Mouse (Mus musculus) midbrain, embryonic 11.5 days (tissue): ENCODE measurements around the gene Sytl3. TPM values are rescaled to one million over a fixed set of nuclear protein-coding genes. Genes with fewer than 3 reads are reported as not detected.

ENCODE experiments used
- ATAC-seq: fragments of 200-750 bp; cut with Nextera tagmentation; 2 replicates; pipeline ENCODE4 v1.8.0; 2017; ENCODE audit warnings: moderate TSS enrichment, moderate library complexity; ENCODE audit not compliant: low FRiP score
- DNase-seq: peaks from one replicate; pipeline ENCODE4 v3.0.0; 2015; ENCODE audit warnings: low spot score; ENCODE audit errors: missing footprints
- H3K27ac ChIP-seq: fragments of 300-500 bp; sonication (generic); 2 replicates; pipeline ENCODE4 v1.5.1; 2014; ENCODE audit warnings: low read depth, low read length
- H3K27me3 ChIP-seq: fragments of 300-500 bp; sonication (generic); 2 replicates; pipeline ENCODE4 v1.6.1; 2014; ENCODE audit warnings: mild to moderate bottlenecking, low read length, moderate library complexity, mixed read lengths; ENCODE audit not compliant: control insufficient read depth, insufficient read depth
- H3K36me3 ChIP-seq: fragments of 300-500 bp; sonication (generic); 2 replicates; pipeline ENCODE4 v1.6.1; 2014; ENCODE audit warnings: mild to moderate bottlenecking, low read length, moderate library complexity, mixed read lengths; ENCODE audit not compliant: control insufficient read depth, insufficient read depth
- H3K4me1 ChIP-seq: fragments of 300-500 bp; sonication (generic); 2 replicates; pipeline ENCODE4 v1.6.1; 2014; ENCODE audit warnings: low read length; ENCODE audit not compliant: control insufficient read depth, insufficient read depth
- H3K4me2 ChIP-seq: fragments of 300-500 bp; sonication (generic); 2 replicates; pipeline ENCODE4 v1.6.1; 2014; ENCODE audit warnings: mild to moderate bottlenecking, moderate library complexity
- H3K4me3 ChIP-seq: fragments of 300-500 bp; sonication (generic); 2 replicates; pipeline ENCODE4 v1.5.1; 2014; ENCODE audit warnings: low read depth, low read length
- H3K9ac ChIP-seq: fragments of 300-500 bp; sonication (generic); 2 replicates; pipeline ENCODE4 v1.6.1; 2014; ENCODE audit warnings: low read length
- H3K9me3 ChIP-seq: fragments of 300-500 bp; sonication (generic); 2 replicates; pipeline ENCODE4 v1.6.1; 2016; ENCODE audit warnings: low read length; ENCODE audit not compliant: control insufficient read depth
- WGBS: fragments of 180-500 bp; shearing (Covaris S2); extraction: QIAGEN DNeasy Blood & Tissue Kit; methylation state at CpG from one replicate; pipeline ENCODE4 v1.1.7; 2014; 5-methylcytosine and 5-hydroxymethylcytosine counted together
- polyA plus RNA-seq: library from polyadenylated mRNA; unstranded; fragments of >200 nt; fragmentation: Nextera tagmentation; extraction: Ambion mirVana; gene quantifications from 2 replicates; pipeline ENCODE4 v1.2.1, GENCODE M21; 2014

Gene Sytl3
- polyA plus RNA-seq, 1 experiment from 2014 or later: not detected

GRCm38 (mm10) chr17:6763513-6764226, 104.8 kb downstream of the Sytl3 start:
- ATAC-seq (peak; percentile 55), DNase-seq (peak; percentile 90)
- Histone ChIP-seq H3K27ac (peak overlapping the region; percentile 40; the same call in 1 of the 2 replicates), H3K4me3 (no peak overlapping the region), H3K4me2 (no peak overlapping the region), H3K9ac (no peak overlapping the region), H3K27me3 (no peaks in the 10 kb centered on the region), H3K9me3 (no peaks in the 10 kb centered on the region), H3K4me1 (peaks cover 41% of the 10 kb centered on the region), H3K36me3 (no peaks in the 10 kb centered on the region)
- 16% methylated on average over 7 of the region's 7 CpGs for WGBS

DNA sequence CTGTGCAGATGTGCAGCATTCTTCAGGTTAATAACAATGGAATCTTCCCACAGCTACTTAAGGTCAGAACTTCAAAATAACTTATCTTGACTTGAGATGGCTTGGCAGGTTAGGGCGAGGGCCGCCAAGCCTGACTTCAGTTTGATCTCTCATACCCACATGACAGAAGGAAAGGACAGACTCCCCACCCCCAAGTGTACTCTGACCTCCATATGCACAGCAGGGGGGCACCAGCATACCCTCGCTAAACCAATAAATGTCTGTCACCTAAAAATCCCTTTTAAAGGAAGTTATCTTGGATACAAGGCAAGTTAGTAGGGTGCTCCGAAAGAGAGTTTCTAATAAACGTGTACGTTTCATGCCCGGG, 105.3 kb downstream of the Sytl3 start:
- Histone ChIP-seq H3K27me3 (no peaks in the 10 kb centered on the region), H3K4me1 (peaks cover 41% of the 10 kb centered on the region), H3K27ac (no peak overlapping the region), H3K4me2 (no peak overlapping the region), H3K9ac (no peak overlapping the region), H3K36me3 (no peaks in the 10 kb centered on the region), H3K9me3 (no peaks in the 10 kb centered on the region), H3K4me3 (no peak overlapping the region)
- DNase-seq (no peak), ATAC-seq (no peak)
- WGBS: 60% methylated on average over 7 of the region's 7 CpGs

DNA sequence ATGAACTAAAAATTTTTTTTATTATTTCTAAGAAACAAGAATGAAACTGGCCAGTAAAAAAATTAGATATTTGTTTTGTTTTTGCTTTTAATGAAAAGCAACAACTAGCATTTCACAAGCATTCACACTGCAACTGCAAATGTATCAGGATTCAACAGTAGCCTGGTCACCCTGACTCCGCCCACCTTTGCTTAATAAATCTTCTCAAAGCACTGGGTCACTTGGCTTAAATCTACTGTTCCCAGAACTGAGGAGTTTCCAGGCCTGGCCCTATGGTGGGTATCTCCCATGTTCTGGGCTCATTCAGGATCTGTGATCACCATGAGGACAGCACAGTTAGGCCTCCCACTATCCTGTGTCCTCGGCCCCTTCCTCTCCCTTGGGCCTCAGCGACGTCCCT, 105.8 kb downstream of the Sytl3 start:
- Histone ChIP-seq H3K27me3 (no peaks in the 10 kb centered on the region), H3K27ac (no peak overlapping the region), H3K36me3 (no peaks in the 10 kb centered on the region), H3K4me2 (no peak overlapping the region), H3K4me3 (no peak overlapping the region), H3K4me1 (peaks cover 39% of the 10 kb centered on the region), H3K9me3 (no peaks in the 10 kb centered on the region), H3K9ac (no peak overlapping the region)
- 71% methylated on average over 4 of the region's 4 CpGs for WGBS
- DNase-seq (no peak), ATAC-seq (no peak)

DNA sequence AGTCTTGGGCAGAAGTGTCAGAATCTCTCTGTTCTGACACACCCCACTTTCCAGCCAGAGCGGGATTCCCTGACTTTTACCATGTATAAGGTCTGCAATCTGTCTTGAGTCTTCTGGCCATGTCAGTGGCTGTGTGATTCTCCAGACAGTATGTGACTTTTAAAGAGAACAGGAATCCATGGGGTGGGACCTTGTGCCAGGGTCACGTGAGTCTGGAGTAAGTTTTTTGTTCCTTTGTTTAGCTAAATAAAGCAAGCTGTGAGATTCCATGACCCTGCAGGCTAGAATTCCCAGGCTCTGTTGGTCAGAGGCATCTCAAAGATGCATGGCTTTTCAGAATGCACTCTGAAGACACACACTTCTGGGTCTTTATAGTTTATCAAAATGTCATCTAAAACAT, 107.0 kb downstream of the Sytl3 start:
- Histone ChIP-seq H3K4me1 (peaks cover 34% of the 10 kb centered on the region), H3K4me2 (no peak overlapping the region), H3K36me3 (no peaks in the 10 kb centered on the region), H3K4me3 (no peak overlapping the region), H3K27ac (no peak overlapping the region; the same call in 1 of the 2 replicates), H3K9me3 (no peaks in the 10 kb centered on the region), H3K9ac (0 out of 2 replicates have a peak overlapping the region, but pooled peaks have one; percentile 14), H3K27me3 (no peaks in the 10 kb centered on the region)
- ATAC-seq: no peak
- DNase-seq: no peak
- WGBS: 25% methylated on average over 2 of the region's 2 CpGs

DNA sequence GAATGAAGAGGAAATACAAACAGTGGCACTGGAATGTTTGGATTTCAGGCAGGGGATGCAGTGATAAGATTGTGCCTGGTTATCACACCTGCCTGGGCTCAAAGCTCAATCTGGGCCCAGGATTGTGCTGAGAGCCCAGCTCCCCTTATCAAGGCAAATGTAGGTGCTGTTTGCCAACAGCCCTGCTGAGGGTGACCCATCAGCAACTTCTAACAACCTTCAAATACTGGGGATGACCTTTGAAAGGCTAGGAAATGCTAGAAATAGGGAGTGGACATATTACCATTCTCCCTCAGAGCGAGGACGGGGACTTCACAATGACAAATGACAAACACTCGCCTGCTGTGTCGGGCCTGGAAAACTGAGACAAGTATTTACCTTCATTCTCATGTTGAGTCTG, 107.9 kb downstream of the Sytl3 start:
- 86% methylated on average over 4 of the region's 4 CpGs for WGBS
- Histone ChIP-seq H3K9ac (no peak overlapping the region), H3K27me3 (no peaks in the 10 kb centered on the region), H3K36me3 (no peaks in the 10 kb centered on the region), H3K27ac (no peak overlapping the region), H3K4me3 (no peak overlapping the region), H3K4me2 (no peak overlapping the region), H3K9me3 (no peaks in the 10 kb centered on the region), H3K4me1 (peaks cover 34% of the 10 kb centered on the region)
- DNase-seq: no peak
- ATAC-seq: no peak

DNA sequence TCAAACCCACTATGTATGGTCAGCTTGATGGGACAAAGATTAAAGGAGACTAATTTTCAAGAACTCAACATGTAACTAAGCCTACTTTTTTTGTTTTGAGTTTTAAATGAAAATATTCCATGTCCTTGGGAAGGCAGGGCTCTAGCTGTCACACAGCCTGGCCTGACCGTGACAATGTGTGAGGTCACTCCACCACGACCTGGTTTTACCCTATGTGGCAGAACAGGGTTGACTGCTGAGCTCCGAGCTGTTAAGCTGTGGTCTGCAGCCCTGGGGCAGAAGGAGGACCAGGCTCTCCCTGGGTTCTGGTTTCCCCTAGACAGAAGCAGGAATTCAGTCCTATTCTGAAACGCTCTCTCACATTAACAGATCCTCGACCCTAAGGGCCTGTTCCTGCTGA, 108.9 kb downstream of the Sytl3 start:
- WGBS: 63% methylated on average over 5 of the region's 5 CpGs

DNA sequence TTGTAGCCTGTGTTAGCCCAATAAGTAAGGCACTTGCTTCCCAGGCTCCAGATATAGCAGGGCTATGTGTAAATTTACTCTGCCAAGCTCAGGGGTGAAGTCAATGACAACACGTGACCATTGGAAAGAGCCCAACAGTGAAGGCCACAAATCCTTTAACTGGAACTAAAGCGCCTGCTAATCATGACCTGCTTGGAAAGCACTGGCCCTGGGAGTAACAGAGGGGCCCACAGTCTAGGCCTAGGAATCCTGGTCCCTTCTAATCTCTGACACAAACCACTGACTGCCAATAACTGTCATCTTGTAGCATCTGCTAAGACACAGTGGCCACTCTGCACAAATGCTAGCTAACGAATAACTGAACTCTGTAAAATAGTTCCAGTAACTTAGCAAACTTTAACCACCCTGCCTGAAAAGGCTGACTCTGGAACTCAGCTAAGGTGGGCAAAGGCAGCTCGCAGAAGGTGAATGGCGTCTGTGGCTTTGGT, 109.5 kb downstream of the Sytl3 start:
- no peak overlapping the region for H3K4me2 ChIP-seq
- H3K27ac ChIP-seq: no peak overlapping the region
- H3K4me3 ChIP-seq: no peak overlapping the region
- H3K27me3 ChIP-seq: no peaks in the 10 kb centered on the region
- WGBS: 84% methylated on average over 5 of the region's 5 CpGs
- H3K9ac ChIP-seq: no peak overlapping the region
- no peaks in the 10 kb centered on the region for H3K9me3 ChIP-seq
- peaks cover 27% of the 10 kb centered on the region for H3K4me1 ChIP-seq
- DNase-seq (no peak), ATAC-seq (no peak)
- no peaks in the 10 kb centered on the region for H3K36me3 ChIP-seq

More for the DNA sequence above, 108.9 kb downstream of the Sytl3 start:
- no peak overlapping the region for H3K9ac ChIP-seq
- H3K4me3 ChIP-seq: no peak overlapping the region
- DNase-seq (no peak), ATAC-seq (no peak)
- no peaks in the 10 kb centered on the region for H3K9me3 ChIP-seq
- no peak overlapping the region for H3K4me2 ChIP-seq
- H3K27ac ChIP-seq: no peak overlapping the region
- no peaks in the 10 kb centered on the region for H3K36me3 ChIP-seq
- peaks cover 32% of the 10 kb centered on the region for H3K4me1 ChIP-seq
- no peaks in the 10 kb centered on the region for H3K27me3 ChIP-seq

DNA sequence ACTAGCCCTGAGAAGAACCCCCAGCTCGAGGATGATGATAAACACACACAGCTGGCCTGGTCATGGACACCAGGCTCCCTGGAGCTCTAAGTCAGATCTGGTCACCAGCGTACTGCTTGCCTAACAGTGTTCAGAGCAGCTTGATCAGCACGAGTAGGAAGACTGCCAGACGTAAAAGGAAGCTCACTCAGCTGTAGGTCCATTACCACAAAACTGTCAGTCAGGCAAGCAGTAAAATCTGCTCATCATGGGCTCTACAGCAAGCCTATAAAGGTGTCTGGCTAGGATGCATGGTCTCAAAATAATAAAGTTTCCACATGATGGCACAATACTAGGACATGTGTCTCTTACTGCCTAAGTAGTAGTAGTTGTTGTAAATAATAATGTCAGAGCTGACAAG, 110.7 kb downstream of the Sytl3 start:
- 69% methylated on average over 4 of the region's 4 CpGs for WGBS
- Histone ChIP-seq H3K9ac (no peak overlapping the region), H3K27ac (no peak overlapping the region), H3K9me3 (no peaks in the 10 kb centered on the region), H3K4me1 (peaks cover 16% of the 10 kb centered on the region), H3K27me3 (no peaks in the 10 kb centered on the region), H3K4me3 (no peak overlapping the region), H3K36me3 (no peaks in the 10 kb centered on the region), H3K4me2 (no peak overlapping the region)
- ATAC-seq: no peak
- no peak for DNase-seq

DNA sequence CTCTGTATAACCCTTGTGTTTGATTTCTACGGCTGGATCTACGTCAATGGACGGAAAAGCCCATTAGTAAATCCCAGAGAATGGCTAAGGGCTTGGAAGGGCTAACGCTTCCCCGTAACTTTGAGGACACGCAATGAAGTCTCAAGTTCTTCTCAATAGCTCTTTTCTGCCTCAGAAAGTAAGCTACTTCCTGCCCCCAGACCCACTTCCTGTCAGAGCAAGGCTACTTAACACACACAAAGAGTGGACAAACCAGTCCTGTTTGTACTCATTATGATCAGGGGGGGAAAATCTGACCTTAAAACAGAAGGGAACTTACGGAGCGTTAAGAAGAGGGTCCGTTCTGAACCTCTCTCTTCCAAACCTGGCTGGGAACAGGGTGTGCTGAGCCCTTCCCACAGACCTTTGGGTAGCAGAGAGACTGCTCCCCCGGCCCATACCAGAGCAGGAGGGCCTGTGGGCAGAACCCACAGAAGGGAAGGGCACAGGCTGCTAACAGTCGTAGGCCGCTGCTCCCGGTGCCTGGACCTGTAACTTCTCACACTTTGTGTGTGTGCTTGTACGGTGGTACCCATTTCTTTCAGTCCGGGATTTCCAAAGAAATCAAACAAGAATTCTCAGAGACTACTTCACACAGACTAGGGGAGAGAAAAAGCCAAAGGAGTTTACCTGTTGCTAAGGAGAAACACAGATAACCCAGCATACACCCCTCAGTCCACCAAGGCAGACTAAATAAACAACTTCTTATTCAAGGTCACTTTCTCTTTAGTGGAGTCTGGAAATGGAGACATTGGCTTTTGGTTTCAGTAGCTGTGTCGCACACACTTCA, 113.0 kb downstream of the Sytl3 start:
- Histone ChIP-seq H3K27ac (no peak overlapping the region), H3K4me2 (no peak overlapping the region), H3K9ac (no peak overlapping the region), H3K36me3 (no peaks in the 10 kb centered on the region), H3K4me1 (no peaks in the 10 kb centered on the region; the same call in 1 of the 2 replicates), H3K27me3 (no peaks in the 10 kb centered on the region), H3K4me3 (no peak overlapping the region), H3K9me3 (no peaks in the 10 kb centered on the region)
- DNase-seq (no peak), ATAC-seq (no peak)
- 87% methylated on average over 16 of the region's 16 CpGs for WGBS
